Mouse (Mus musculus) C2C12 (cell line): ENCODE results near the gene Olfr429.

Source experiments
- MAX ChIP-seq: IDR thresholded peaks from one replicate; pipeline ENCODE4 v1.6.1; 2011; ENCODE audit warnings: mild to moderate bottlenecking, control low read depth
- MYOD1 ChIP-seq: IDR thresholded peaks from one replicate; pipeline ENCODE4 v1.6.1; 2011; ENCODE audit warnings: low read depth; ENCODE audit not compliant: control insufficient read depth, insufficient read length

DNA sequence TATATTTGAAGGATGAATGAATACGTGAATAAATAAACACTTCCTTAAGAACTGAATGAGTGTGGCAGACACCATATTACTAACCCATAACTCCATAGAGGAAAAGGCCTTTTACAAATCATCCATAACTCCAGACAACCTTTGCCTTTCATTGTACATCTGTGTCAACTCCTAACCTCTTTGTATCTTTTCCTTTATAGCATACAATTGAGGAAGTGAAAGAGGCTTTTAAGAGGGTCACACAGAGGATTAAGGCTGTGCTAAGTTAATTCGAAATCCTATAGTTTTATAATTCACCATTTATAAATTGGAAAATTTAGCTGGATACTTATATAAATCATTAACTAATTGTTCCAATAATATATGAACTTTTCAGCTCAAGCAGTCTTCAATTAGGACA lies 28.9 kb upstream of the Olfr429 start:
- TF ChIP-seq MAX (no peak), MYOD1 (no peak)
